Mouse (Mus musculus): ENCODE results near the gene Dph3. TPM values are rescaled to one million over a fixed set of nuclear protein-coding genes. Genes with fewer than 3 reads are reported as not detected.

Dph3 gene
- total RNA-seq, 2 experiments from 2014 or later = 35.1 to 37.5 TPM

Other genes starting within 250 kb of the Dph3 start
- gene Galnt15, start 56.7 kb downstream of the Dph3 start, total RNA-seq (2021) = 1 to 10 TPM; 1.2 to 3.6 TPM
- gene Oxnad1, start 355 bp downstream of the Dph3 start, total RNA-seq (2021) = 10 to 100 TPM; 14.3 to 19.2 TPM
- gene Msmb, start 56.3 kb upstream of the Dph3 start, total RNA-seq (2021) = not detected
- 100 to 1,000 TPM; 102 to 111 TPM for gene Ncoa4, start 74.1 kb upstream of the Dph3 start, total RNA-seq (2021)
- 10 to 100 TPM; 71.3 to 81.9 TPM for gene Timm23, start 116.2 kb upstream of the Dph3 start, total RNA-seq (2021)
- gene Parg, start 116.2 kb upstream of the Dph3 start, total RNA-seq (2021) = 10 to 100 TPM; 43.0 to 49.8 TPM
- 10 to 100 TPM; 79.9 to 84.8 TPM for gene Ogdhl, start 236.3 kb upstream of the Dph3 start, total RNA-seq (2021)